Mouse (Mus musculus) liver, embryonic 14.5 days (tissue): ENCODE results near the gene Lcp1.

Experiments
- CTCF ChIP-seq: IDR thresholded peaks from 2 replicates; pipeline ENCODE4 v1.5.1; 2016; ENCODE audit warnings: antibody characterized with exemption, low read depth, control low read depth
- EP300 ChIP-seq: IDR thresholded peaks from 2 replicates; pipeline ENCODE4 v1.6.1; 2016; ENCODE audit warnings: antibody characterized with exemption, low read depth

GRCm38 (mm10) chr14:75178801-75179211 is 47.9 kb downstream of the Lcp1 start:
- no peak for TF ChIP-seq CTCF
- no peak for TF ChIP-seq EP300
